Mouse (Mus musculus) spleen, adult 2 months (tissue): Measurements from ENCODE around the gene Ube2v1.

Source experiments
- CTCF ChIP-seq: fragments of 200-500 bp; IDR thresholded peaks from 2 replicates; pipeline ENCODE4 v1.5.1; 2011; ENCODE audit warnings: mild to moderate bottlenecking, inconsistent platforms; ENCODE audit not compliant: insufficient read depth, insufficient read length, insufficient replicate concordance; ENCODE audit errors: extremely low read depth
- POLR2A ChIP-seq: fragments of 200-500 bp; IDR thresholded peaks from 2 replicates; pipeline ENCODE4 v1.6.1; 2011; ENCODE audit warnings: low read depth, low read length, inconsistent platforms

- no peak for TF ChIP-seq CTCF
- no peak for TF ChIP-seq POLR2A
These were observed 56.3 kb downstream of the Ube2v1 start for GRCm38 (mm10) chr2:167575581-167575980.
